Mouse (Mus musculus): ENCODE measurements around the gene Rd3. TPM values are rescaled to one million over a fixed set of nuclear protein-coding genes. Genes with fewer than 3 reads are reported as not detected.

Rd3 gene
- polyA plus RNA-seq, 1 experiment from 2014 or later: 0.08 TPM

- Histone ChIP-seq H3K4me2 (replicated peaks; ENCODE audit: low read depth) (peak overlapping the region; percentile 70; the same call in 1 of the 2 replicates), H3K4me1 (replicated peaks; ENCODE audit: control insufficient read depth, insufficient read depth, low read length) (peaks cover 2% of the 10 kb centered on the region), H3K9ac (ENCODE audit: low read depth, low read length) (no peak overlapping the region), H3K9me3 (ENCODE audit: control insufficient read depth) (no peaks in the 10 kb centered on the region), H3K4me3 (ENCODE audit: low read depth, low read length) (no peak overlapping the region), H3K36me3 (ENCODE audit: control insufficient read depth, insufficient read depth) (no peaks in the 10 kb centered on the region), H3K27ac (ENCODE audit: low read depth, low read length) (peak overlapping the region; percentile 84), H3K27me3 (replicated peaks; ENCODE audit: control insufficient read depth, insufficient read depth, low read length) (no peaks in the 10 kb centered on the region)
- TF ChIP-seq CTCF (IDR thresholded peaks at IDR 0.05; ENCODE audit: low read depth): no peak
- WGBS: 73% methylated on average over 5 of the region's 5 CpGs
- no peak for ATAC-seq
Measured at GRCm38 (mm10) chr1:191989060-191989459, 11.9 kb downstream of the Rd3 start.

- H3K4me3 ChIP-seq (ENCODE audit: low read depth, low read length): peak overlapping the region; percentile 52
- peak; percentile 81 for ATAC-seq
- H3K4me1 ChIP-seq (replicated peaks; ENCODE audit: control insufficient read depth, insufficient read depth, low read length): peaks cover 2% of the 10 kb centered on the region
- peak overlapping the region; percentile 84 for H3K27ac ChIP-seq (ENCODE audit: low read depth, low read length)
- peak overlapping the region; percentile 62 for H3K9ac ChIP-seq (ENCODE audit: low read depth, low read length)
- H3K9me3 ChIP-seq (ENCODE audit: control insufficient read depth): no peaks in the 10 kb centered on the region
- no peaks in the 10 kb centered on the region for H3K36me3 ChIP-seq (ENCODE audit: control insufficient read depth, insufficient read depth)
- 0% methylated on average over 22 of the region's 22 CpGs for WGBS
- no peaks in the 10 kb centered on the region for H3K27me3 ChIP-seq (replicated peaks; ENCODE audit: control insufficient read depth, insufficient read depth, low read length)
- no peak for TF ChIP-seq CTCF (IDR thresholded peaks at IDR 0.05; ENCODE audit: low read depth)
- H3K4me2 ChIP-seq (replicated peaks; ENCODE audit: low read depth): peak overlapping the region; percentile 70
Measured at GRCm38 (mm10) chr1:191989994-191990393, 12.8 kb downstream of the Rd3 start.

DNA sequence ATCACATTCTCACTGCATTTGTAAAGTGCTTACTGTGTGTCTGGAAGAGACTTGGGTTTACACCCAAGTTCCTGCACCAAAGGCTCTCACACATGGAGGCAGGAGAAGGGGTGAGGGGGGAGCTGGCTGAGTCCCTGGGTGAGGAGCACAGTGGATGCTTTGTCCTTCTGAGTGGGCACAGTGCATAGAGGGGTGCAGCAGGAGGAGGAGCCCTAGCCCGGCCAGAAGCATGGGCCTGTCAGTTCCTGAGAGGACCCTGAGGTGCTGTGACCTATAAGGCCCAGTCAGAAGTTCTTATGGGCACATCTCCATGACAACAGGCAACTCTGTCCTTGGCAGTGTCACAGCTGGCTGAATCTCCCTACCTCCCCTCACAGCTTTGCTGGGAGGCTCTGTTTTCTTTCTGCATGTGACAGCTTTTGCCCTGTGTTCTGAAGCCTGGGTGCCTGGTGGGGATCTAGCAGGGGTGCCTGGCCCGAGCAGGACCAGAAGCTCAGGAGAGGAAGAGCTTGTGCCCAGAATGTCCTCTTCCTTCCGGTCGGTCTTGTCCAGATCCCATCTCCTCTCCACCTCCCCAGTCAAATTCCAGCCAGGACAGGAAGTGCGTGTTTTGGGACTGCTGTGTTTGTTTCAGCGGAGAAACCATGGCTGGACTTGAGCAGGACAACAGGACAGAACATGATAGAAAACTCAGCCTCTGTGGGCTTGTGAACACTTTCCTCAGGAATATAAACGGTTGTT, 15.0 kb downstream of the Rd3 start:
- no peaks in the 10 kb centered on the region for H3K27me3 ChIP-seq (replicated peaks; ENCODE audit: control insufficient read depth, insufficient read depth, low read length)
- H3K4me3 ChIP-seq (ENCODE audit: low read depth, low read length): no peak overlapping the region
- H3K4me2 ChIP-seq (replicated peaks; ENCODE audit: low read depth): no peak overlapping the region
- H3K36me3 ChIP-seq (ENCODE audit: control insufficient read depth, insufficient read depth): peaks cover 6% of the 10 kb centered on the region; the same call in 1 of the 2 replicates
- no peak for TF ChIP-seq CTCF (IDR thresholded peaks at IDR 0.05; ENCODE audit: low read depth)
- no peak overlapping the region for H3K27ac ChIP-seq (ENCODE audit: low read depth, low read length)
- WGBS: 58% methylated on average over 7 of the region's 7 CpGs
- H3K9me3 ChIP-seq (ENCODE audit: control insufficient read depth): no peaks in the 10 kb centered on the region
- H3K4me1 ChIP-seq (replicated peaks; ENCODE audit: control insufficient read depth, insufficient read depth, low read length): peaks cover 2% of the 10 kb centered on the region
- ATAC-seq: no peak
- H3K9ac ChIP-seq (ENCODE audit: low read depth, low read length): no peak overlapping the region

DNA sequence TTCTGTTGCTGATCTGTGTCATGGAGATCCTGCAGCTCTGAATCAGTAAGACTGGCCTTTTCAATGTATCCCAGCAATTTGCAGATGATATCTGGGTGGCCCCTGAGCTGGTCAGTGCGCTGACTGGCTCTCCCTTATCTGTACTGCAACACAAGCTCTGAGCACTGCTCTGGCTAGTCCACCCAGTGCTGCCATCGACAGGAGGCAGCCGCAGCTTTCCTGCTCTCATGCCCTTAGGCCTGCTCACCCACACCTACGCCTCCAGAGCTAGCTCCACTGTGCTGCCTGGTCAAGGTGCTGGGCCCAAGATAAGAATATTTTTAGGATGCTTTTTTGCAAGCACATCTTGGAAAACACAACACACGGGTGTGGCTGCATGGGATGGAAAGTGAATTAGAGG, 17.3 kb downstream of the Rd3 start:
- Histone ChIP-seq H3K36me3 (ENCODE audit: control insufficient read depth, insufficient read depth) (peaks cover 22% of the 10 kb centered on the region; the same call in 1 of the 2 replicates), H3K27ac (ENCODE audit: low read depth, low read length) (no peak overlapping the region), H3K9me3 (ENCODE audit: control insufficient read depth) (no peaks in the 10 kb centered on the region), H3K9ac (ENCODE audit: low read depth, low read length) (no peak overlapping the region), H3K4me1 (replicated peaks; ENCODE audit: control insufficient read depth, insufficient read depth, low read length) (no peaks in the 10 kb centered on the region), H3K4me2 (replicated peaks; ENCODE audit: low read depth) (no peak overlapping the region), H3K4me3 (ENCODE audit: low read depth, low read length) (no peak overlapping the region), H3K27me3 (replicated peaks; ENCODE audit: control insufficient read depth, insufficient read depth, low read length) (no peaks in the 10 kb centered on the region)
- no peak for TF ChIP-seq CTCF (IDR thresholded peaks at IDR 0.05; ENCODE audit: low read depth)
- no peak for ATAC-seq
- 67% methylated on average over 5 of the region's 5 CpGs for WGBS

DNA sequence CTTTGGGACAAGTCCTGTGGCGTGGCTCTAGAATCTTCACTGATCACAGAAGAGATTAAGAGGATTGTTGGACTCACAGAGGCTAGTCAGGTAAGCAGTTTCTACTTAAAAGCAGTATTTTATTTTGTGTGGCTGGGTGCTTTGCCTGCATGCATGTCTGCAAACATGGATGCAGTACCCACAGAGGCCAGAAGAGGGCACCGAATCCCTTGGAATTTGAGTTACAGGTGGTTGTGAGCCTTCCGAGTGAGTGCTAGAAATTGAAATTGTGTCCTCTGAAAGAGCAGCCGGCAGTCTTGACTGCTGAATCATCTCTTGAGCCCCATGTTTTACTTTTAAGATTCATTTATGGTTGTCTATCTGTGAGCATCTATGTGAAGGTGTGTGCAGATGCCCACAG, 18.3 kb downstream of the Rd3 start:
- ATAC-seq: no peak
- peaks cover 32% of the 10 kb centered on the region; the same call in 1 of the 2 replicates for H3K36me3 ChIP-seq (ENCODE audit: control insufficient read depth, insufficient read depth)
- no peak overlapping the region for H3K4me3 ChIP-seq (ENCODE audit: low read depth, low read length)
- H3K9ac ChIP-seq (ENCODE audit: low read depth, low read length): no peak overlapping the region
- H3K27ac ChIP-seq (ENCODE audit: low read depth, low read length): no peak overlapping the region
- no peaks in the 10 kb centered on the region for H3K4me1 ChIP-seq (replicated peaks; ENCODE audit: control insufficient read depth, insufficient read depth, low read length)
- no peaks in the 10 kb centered on the region for H3K27me3 ChIP-seq (replicated peaks; ENCODE audit: control insufficient read depth, insufficient read depth, low read length)
- no peaks in the 10 kb centered on the region for H3K9me3 ChIP-seq (ENCODE audit: control insufficient read depth)
- no peak overlapping the region for H3K4me2 ChIP-seq (replicated peaks; ENCODE audit: low read depth)
- peak; percentile 75 for TF ChIP-seq CTCF (IDR thresholded peaks at IDR 0.05; ENCODE audit: low read depth)
- 68% methylated on average over 4 of the region's 4 CpGs for WGBS

GRCm38 (mm10) chr1:191995916-191996315, 18.7 kb downstream of the Rd3 start:
- H3K4me1 ChIP-seq (replicated peaks; ENCODE audit: control insufficient read depth, insufficient read depth, low read length): no peaks in the 10 kb centered on the region
- 92% methylated on average over 7 of the region's 7 CpGs for WGBS
- H3K4me3 ChIP-seq (ENCODE audit: low read depth, low read length): no peak overlapping the region
- H3K9ac ChIP-seq (ENCODE audit: low read depth, low read length): no peak overlapping the region
- no peaks in the 10 kb centered on the region for H3K9me3 ChIP-seq (ENCODE audit: control insufficient read depth)
- no peaks in the 10 kb centered on the region for H3K27me3 ChIP-seq (replicated peaks; ENCODE audit: control insufficient read depth, insufficient read depth, low read length)
- no peak overlapping the region for H3K27ac ChIP-seq (ENCODE audit: low read depth, low read length)
- peaks cover 36% of the 10 kb centered on the region for H3K36me3 ChIP-seq (ENCODE audit: control insufficient read depth, insufficient read depth)
- no peak overlapping the region for H3K4me2 ChIP-seq (replicated peaks; ENCODE audit: low read depth)
- no peak for TF ChIP-seq CTCF (IDR thresholded peaks at IDR 0.05; ENCODE audit: low read depth)
- ATAC-seq: no peak

Measured in intestine, postnatal 0 days (tissue).